Mouse (Mus musculus) natural killer cell, adult 2 months (primary cell): ENCODE data around the gene Atad1.

Experiments used
- DNase-seq, 2 experiments: peaks; one replicate each; pipeline ENCODE4 v3.0.0; 2022; ENCODE audit warnings: low spot score in 2 of 2

The Atad1 gene

DNA sequence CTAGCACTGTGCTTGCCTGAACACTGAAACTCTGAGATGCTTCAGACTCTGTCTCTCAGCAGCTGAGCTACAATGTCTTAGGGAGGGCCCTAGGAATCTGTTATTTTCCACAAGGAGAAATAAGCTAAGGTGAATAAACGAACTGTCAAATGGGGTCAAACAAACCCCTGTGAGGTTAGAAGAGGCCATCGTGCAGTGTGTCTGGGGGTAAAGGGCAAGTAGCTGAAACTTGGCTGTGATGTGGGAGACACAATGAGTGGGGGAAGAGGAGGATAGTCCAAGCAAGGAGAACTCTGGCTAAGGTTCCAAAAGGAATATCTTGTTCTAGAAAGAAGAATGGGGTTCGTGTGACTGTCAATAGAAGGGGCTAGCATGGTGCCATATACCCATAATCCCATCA, 117.4 kb downstream of the Atad1 start:
- no peak for DNase-seq
